Mouse (Mus musculus): Measurements from ENCODE around the gene Dmc1.

DNA sequence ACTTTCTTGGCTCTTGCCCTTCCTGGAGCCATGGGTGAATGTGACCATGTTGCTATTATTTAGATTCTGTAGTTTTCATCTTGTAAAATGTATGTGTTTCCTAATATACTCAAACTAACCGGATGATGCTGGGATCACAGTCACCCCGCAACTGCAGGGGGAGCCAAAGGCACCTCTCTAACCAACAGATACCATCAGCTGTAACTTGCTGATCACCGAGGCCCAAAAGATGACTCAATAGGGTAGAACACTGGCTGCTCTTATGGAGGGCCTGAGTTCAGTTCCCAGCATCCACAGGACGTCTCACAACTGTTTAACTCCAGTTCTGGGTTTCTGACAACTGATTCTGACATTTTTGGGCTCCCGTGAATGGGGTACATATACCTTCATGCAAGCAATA lies 11.8 kb upstream of the Dmc1 start:
- TF ChIP-seq CTCF (IDR thresholded peaks at IDR 0.05; ENCODE audit: insufficient read depth, low read depth, low read length) (no peak), POLR2A (IDR thresholded peaks at IDR 0.05; ENCODE audit: insufficient read depth, low read depth, low read length) (no peak)
